Mouse (Mus musculus) bone marrow macrophage, adult 2 months (primary cell): ENCODE data around the gene Fcgr3.
"Not testable (repeated sequence)": the region's sequence is repeated elsewhere in the genome, so short reads cannot be mapped to it uniquely, and the experiment has no call there.

Experiments used
- CTCF ChIP-seq: IDR thresholded peaks from 2 replicates; pipeline ENCODE4 v1.5.1; 2012; ENCODE audit warnings: low read depth, mild to moderate bottlenecking, low read length, moderate library complexity
- POLR2A ChIP-seq: IDR thresholded peaks from 2 replicates; pipeline ENCODE4 v1.6.1; 2012; ENCODE audit warnings: mild to moderate bottlenecking, low read depth, low read length, borderline replicate concordance

DNA sequence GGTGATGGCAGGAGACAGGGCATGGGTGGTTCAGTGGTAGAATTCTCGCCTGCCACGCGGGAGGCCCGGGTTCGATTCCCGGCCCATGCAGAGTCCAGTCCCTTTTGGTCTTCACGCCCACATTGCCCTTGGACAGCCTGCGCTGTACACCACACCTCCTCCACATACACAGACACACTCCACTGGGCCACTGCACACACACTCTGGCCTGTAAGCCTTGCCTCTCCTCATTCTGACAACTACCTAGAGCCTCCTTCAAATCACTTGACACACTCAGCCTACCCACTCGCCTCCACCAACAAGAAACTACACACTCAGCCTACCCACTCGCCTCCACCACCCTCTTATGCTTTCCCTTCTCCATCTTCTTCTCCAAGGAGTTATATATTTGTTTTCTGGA is 9.5 kb upstream of the Fcgr3 start:
- not testable (repeated sequence) for TF ChIP-seq CTCF, POLR2A
